Mouse (Mus musculus): ENCODE results near the gene Dab1.

Gene Dab1

DNA sequence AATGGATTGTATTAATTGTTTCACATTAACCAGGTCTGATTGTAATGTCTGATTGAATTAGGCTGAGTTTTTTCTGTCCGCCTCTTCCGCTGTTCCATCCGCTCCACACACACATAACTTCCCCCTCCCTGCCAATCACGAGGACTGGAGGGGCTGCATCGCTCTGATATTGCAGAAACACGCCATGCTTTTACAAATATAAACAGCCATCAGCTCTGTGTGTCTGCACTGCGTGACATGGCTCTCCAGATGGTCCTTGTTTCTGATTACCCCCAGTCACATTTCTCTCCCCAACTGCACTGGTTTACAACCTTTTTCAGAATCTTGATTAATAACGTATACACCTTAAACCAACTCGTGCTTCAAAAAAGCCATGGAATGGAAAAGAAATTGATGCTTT, 831.5 kb downstream of the Dab1 start:
- DNase-seq (ENCODE audit: low spot score): no peak

DNA sequence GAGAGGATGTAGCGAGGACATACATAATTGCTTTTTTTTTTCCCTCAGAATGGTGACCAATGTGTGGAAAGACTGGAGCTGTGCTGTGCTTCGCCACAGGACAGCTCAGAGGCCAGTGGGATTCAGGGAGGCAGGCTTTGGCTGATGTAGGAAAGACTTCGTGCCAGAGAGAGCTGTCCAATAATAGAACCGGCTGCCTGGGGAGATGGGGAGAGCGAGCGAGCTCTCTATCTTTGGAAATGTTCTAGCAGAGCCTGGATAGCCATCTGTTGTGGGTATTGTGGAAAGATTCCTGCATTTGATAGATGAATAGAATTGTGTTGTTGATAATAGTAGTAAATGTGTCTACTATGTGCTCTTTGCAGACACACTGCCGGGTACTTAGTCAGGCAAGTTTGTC, 833.4 kb downstream of the Dab1 start:
- DNase-seq (ENCODE audit: low spot score): no peak

DNA sequence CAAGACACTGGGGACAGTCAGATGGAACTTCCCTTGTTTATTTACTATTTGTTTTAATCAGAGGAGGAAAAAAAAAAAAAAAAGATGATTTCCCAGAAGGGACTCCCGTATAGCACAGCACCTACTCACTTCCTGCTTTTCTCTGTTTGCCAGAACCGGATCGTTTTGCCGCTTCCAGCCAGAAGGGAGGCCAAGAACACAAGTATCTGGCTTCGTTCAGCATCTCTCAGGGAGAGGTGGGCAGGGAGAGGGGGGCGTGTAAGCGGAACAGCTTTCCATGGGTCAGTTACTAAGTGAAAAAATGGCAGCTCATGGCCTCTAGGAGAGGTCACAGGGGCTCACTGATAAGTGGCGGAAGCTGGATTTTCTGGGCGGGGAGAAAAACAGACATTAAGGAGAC, 836.0 kb downstream of the Dab1 start:
- DNase-seq (ENCODE audit: low spot score): no peak

DNA sequence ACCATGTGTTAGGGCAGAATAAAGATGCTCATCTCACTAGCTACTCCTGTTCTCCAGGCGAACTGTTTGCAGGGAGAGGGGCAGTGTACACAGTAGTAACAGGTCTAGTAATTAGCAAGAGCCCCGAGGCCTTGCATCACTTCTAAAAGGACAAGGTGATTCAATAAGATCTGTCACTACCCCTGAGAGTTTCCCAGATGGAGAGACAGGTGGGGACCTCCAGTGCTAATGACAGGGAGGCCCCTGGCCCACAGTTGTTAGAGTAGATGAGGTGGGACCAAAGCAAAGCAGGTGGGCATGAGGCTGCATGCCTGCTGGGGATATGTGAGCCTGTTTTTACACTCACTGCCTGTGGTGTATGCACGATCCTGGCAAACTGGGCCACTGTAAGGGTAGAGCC, 836.6 kb downstream of the Dab1 start:
- DNase-seq (ENCODE audit: low spot score): no peak

DNA sequence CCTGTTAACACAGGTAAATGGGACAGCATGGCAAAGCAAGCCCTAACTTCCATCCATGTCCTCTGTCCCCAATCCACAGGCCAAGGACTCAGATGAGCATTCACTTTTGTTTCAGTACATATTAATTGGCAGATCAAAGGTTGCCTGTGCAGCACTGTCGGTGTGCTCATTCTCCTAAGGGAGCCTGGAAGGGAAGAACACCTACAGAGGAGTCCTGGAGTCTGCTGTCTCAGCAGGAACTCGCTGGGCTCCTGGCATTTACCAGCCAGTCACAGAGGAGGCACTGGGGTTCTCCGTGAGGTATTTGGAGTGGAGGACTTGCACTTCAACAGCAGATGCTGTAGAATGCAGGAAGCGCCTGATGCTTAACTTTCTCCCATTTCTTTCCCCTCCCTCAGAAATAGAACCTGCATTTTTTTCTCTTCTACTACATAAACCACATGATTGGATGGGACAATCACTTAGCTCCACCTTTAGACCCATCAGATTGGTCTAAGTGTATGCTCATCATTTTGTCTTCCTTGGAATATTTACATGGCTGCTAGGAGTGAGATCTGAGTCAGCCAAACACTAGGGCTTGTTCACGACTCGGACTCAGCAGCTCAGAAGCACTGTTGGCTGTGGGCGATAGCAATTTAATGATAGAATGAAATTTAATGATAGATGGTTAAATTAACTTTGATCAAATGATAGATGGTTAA, 837.2 kb downstream of the Dab1 start:
- no peak for DNase-seq (ENCODE audit: low spot score)

DNA sequence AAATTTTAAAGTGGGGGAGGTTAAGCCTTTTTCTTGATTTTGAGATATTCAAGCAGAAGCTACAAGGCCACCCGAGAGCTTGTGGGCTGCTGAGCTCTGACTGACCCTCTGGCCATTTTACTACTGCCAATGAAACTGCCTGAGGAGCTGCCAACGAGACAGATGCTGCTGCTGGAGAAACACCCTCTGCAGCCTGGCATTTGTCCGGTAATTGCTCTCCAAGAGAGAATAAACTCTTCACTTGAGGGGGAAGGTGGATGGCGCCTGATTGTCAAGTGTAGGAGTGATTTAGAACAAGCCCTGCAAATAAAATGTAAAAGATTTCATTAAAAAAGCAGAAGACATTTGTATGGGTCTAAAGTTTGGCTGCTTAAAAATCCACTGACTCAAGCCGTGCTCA, 839.6 kb downstream of the Dab1 start:
- DNase-seq (ENCODE audit: low spot score): no peak

DNA sequence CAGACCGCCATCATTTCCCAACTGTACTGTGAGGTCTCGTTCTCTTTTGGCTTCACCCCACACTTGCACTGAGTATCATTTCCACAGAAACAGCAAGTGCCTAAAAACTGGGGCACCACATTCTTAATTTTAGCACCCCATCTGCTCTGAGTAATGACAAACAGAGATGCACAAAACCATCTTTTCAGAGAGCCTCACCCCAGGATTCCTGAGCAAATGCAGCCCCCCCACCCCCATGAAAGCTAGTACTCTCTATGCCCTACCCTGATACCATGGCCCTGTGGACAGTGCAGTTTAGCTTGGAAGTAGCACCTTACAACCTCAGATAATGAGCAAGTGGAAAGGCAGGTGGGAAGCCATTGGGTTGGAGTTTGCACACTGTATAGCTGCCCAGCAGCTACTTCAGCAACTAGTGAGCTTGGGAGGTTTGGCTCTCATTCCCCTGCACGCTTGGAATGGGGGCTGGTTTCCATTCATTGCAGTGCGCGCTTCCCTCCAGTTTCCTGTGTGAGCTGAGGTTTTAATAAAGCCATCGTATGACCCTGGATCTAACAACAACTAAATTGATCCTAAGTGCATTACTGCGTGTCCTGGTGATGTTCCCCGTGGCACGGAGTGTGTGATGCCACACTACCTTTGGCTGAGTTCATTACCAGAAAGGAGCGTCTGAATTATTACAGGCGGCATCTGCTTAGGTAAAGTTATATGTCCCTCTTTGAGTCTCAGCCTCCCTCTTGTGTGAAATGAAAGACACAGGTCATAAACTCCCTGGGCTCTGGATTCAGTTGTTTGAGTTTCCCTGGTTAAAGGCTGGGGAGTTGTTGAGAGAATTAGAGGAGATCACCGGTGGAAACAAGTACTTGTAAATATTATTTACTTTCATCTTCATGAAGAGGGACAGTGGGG, 842.2 kb downstream of the Dab1 start:
- no peak for DNase-seq (ENCODE audit: low spot score)

DNA sequence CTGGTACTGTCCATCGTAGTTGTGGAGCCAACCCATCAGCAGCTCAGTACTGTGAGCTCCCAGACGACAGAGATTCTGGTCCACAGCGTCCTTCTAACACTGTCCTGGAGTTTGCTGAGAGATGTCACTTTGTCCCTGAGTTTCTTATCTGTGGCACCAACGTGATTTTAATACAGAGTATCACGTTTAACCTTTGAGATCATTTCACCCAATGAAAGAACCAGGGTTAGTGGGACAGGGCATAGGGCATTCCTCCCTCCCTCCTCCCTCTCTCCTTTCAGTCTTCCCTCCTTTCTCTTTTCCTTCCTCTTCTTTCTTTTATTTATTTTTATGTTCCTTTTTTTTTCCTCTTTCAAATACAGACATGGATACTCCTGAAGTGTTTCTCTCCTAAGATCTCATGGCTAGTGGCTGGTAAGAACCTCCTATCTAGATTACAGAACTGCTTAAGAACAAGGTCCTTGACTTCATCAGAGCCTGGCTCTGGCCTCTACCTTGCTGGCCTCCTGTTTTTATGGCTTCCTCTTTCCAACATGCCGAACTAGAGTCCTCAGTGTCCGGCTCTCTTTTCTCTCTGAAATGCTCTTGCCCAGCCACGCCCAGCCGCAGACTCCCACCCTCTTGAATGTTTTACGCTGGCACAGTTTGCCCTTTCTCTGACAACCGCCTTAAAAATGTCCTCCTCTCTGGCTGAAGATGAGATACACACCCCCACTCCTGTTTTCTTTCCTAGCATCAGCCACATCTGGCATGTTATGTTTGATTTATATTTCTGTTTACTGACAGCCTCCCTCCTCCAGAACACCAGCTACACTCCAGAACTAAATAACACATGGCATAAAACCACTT, 844.0 kb downstream of the Dab1 start:
- no peak for DNase-seq (ENCODE audit: low spot score)

DNA sequence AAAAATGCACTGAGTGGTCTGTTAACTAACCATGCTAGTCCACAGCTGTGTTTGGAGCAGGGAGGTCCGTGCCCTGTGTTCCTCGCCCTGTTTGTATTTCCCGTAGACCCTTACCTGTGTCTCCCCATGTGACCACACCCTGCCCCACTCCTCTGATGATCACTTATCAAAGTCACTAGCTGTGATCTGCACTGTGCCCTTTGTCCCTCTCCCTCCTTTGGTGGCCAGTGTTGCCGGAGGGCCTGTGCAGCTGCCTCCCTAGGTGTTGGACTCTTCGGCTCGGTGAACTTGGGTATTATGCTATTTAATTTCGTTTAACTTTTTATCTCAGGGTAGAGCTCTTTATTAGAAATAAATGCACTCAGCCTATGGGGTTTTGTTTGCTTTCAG, 844.6 kb downstream of the Dab1 start:
- DNase-seq (ENCODE audit: low spot score): no peak

DNA sequence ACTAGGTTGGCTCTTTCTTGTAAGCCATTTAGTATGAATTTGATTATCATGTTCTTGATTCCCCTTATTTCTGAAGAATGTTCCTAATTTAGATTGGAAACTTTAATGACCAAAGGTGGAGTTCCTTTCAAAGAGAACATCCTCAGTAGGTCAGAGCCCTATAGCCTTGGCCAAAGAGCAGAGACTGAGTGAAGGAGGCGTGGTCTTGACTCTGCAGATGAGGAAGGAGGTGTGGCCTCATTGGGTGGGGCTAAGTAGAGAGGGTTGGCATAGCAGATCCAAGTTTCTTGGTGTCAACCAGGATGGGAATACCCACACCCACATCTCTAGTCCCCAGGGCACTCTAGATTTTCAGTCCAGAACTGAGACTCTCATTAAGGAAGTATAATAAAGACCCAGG, 846.4 kb downstream of the Dab1 start:
- no peak for DNase-seq (ENCODE audit: low spot score)

DNA sequence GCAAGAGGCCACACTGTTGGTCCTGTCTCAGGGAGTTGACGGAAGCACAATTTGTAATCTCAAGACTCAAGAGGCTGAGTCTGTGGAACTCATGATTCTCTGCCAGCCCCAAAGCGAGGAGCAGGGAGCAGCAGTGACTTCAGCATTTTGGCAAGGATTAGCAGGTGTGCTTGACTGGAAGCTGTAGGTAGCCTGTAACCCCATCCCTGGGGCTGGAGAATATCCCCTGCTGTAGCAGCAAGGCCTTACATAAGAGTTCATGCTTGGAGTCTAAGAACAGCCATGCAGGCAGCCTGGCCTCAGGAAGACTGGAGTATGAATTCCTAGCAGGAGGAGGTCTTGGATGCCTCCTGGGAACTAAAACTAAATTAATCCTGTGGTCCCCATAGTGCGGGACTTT, 849.5 kb downstream of the Dab1 start:
- DNase-seq (ENCODE audit: low spot score): no peak

DNA sequence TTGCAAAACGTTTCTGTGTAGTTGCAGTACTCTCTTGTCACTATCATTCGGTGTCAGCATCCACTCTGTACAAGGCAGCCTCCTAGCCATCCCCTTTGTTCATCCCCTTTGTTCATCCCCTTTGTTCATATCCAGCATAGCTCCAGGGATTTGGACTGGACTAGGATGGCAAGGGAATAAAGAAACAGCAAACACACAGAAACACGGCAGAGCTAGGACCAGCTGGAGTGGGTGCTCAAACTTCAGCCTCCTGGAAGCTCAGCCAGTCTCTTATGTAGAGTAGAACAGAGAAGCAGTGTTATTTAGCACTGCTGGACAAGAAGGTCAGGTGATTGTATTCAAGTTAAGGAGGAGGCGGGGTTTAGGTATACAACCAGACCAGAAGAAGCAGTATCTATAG, 853.8 kb downstream of the Dab1 start:
- DNase-seq (ENCODE audit: low spot score): no peak

DNA sequence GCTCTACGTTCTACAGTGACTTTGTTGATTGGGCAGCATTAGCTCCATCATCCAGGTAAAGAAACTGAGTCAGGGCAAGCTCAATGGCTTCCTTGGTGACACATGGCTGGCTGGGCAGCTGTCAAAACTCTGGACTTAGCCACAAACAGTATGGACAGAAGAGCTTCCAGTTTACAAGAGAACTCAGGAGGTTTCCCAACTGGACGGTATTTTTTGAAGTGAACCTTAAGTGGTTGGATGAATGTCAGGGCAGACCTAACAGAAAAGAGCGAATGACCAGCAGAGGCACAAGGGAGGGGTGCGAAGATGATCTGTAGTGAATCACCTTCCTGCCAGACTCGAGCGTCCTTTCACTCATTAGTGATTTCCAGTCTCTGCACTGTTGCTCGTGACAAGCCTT, 857.7 kb downstream of the Dab1 start:
- DNase-seq (ENCODE audit: low spot score): no peak

DNA sequence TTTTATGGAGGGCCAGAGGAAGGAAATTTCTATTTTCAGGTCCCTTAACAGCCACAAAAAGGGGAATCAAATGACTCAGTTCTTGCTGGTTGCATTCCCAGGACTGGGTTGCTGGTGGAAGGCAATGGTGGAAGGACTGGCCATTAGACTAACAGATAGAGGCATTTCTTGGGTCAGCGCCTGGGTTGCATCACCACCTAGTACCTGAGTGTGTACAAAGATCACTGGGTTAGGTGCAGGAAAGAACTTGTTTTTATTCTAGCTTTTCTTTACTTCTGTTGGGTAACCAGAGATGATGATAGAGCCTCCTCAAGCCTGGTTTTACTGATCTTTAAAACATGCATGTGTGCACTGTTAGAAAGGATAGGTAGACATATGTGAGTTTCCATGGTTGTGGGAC, 864.8 kb downstream of the Dab1 start:
- DNase-seq (ENCODE audit: low spot score): no peak

DNA sequence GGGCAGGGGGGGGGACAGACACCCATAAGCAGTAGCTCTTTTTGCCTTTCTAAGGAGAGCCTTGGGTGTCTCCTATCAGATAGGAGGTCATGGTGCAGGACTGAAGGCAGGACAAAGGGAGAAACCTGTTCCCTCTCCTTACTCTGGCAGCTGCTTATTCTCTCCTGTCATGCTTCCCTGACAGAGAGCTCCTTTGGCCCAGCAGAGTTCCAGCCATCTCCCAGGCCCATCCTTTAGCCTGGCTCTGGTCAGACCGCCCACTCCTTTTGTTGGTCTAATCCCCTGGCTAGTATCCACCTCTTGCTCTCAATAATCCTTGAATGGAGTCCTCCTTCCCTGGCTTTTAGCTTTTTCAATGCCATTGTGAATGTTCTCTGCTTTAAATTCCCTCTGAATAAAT, 878.1 kb downstream of the Dab1 start:
- DNase-seq (ENCODE audit: low spot score): peak; percentile 61

DNA sequence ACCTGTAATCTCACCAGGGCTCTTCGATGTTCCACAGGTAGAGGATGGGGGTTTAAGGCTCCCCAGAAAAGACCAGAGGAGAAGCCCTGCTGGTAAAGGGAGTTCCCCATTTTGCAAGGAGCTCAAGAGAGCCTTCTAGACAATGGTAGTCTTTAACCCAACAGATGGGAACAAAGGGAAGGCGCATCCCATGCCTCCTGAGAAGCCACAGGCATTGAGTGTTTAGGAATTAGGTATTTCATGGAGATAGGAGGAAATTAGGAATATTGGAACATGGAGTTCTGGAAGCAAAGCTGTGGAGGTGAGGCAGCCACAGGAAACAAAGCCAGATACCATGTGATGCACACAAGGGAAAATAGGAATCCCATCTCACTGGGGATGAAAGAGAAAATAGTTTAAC, 881.0 kb downstream of the Dab1 start:
- DNase-seq (ENCODE audit: low spot score): no peak

DNA sequence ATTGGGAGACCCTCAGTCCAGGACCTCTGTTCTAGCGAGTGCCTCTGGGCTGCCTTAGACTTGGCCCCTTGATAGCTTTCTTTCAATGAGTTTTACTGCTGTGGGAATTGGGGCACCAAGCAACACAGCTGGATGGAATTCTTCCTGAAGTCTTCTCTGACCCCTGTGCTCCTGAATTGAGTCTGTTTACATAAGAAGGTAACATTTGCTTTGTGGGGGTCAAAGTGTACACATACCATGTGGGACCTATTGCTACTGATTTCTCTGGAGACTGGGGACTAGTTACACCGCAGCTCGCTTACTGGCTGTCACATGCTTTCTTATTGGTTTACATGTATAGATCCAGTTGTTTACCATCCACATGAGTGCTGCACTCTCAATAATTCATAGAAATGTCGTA, 881.5 kb downstream of the Dab1 start:
- peak; percentile 63 for DNase-seq (ENCODE audit: low spot score)

DNA sequence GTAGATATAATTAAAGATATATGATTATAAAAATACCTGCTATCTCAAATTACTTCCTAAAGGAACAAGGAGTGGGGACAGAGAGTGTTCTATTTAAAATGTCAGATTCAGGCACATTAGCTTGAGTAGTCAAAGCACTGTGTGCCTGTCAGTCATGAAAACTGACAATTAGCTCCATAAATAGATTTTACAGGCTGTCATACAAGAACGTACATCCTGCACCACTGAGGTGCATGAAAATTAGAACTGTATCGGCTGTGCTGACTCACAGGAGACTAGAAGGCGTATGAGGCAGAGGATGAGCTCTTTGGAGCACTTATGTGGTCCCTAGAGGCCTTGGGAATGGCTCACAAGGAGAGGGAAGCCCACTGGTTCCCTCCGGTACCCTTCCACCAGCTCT, 882.1 kb downstream of the Dab1 start:
- no peak for DNase-seq (ENCODE audit: low spot score)

DNA sequence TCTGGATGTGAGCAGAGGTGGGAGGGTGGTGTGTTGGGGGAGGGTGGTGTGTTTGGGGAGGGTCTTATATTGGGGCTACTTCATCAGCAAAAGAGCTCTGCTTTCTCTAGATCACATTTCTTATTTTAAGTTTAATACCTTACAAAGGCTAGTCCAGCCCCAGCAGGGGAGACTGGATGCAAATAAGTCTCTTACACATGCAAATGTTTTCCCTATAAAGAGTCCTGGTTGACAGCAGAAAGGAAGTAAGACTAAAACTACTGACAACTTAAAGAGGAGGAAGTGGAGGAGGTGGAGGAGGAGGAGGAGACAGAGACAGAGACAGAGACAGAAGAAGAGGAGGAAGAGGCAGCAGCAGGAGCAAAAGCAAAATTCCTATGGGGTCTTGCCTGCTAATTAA, 885.8 kb downstream of the Dab1 start:
- no peak for DNase-seq (ENCODE audit: low spot score)

DNA sequence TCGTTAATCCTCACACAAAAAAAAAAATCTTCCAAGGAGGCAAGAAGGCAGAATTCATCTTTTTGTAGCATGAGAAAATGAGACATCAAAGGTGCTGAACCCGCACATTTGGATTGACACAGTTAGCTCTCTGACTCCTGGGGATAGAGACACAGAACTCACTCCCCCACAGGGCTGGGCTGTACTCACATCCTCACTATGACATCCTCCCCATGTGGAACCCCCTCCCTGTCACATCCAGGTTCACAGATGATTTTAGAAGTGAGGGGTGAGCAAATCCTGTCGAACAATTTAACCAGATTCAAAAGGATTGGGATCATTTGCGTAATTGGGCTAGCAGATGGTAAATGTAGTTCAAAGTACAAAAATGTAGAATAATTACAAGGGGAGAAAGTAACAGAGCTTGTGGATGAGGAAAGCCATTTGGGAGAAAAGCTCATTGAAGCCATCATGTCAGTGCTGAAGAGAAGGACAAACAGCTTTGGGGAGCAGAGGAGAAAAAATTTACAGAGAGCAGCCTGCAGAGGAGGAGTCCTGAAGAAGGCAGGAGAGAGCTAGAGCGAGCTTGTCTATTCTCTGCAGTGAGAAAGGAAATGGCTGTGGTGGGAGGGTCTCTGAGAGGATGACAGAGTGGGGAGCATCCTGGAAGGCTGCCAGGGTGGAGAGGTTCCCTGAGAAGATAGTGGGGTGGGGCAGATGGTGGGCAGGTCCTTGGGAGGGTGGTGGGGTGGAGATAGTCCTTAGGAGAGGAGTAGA, 890.2 kb downstream of the Dab1 start:
- no peak for DNase-seq (ENCODE audit: low spot score)

DNA sequence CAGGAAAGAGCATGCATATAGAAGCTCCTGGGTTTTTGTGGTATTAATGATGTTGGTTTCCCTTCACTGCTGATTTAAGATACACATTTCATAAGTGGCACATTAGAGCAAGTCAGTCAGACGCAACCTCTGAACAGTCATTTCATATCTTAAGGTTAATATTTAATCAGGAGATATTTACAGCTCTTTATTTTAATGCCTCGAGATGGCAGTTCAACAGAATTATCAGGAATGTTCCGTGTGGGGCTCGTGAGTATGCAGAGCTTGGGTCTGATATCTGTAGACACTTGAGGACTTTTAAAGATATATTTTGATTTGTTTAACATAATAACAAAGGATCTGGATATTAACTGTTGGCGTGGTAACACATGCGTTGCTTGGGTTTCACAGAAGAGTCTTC, 892.7 kb downstream of the Dab1 start:
- DNase-seq (ENCODE audit: low spot score): no peak

DNA sequence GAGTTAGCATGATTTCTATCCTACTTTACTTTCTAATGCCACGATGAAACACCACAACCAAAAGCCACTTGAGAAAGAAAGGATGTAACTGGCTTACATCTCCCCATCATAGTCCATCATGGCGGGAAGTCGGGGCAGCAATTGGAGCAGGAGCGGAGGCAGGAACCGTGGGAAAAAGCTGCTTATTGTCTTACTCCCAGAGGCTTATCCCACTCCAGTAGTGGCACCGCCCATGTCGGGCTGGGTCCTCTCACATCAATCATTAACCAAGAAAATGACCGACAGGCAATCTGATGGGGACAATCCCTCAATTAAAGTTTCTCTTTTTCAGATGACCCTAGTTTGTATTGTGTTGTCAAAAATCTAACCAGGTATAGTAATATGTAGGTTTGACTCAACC, 893.4 kb downstream of the Dab1 start:
- DNase-seq (ENCODE audit: low spot score): no peak
